Mouse (Mus musculus): ENCODE data around the gene Prrt2. TPM values are rescaled to one million over a fixed set of nuclear protein-coding genes. Genes with fewer than 3 reads are reported as not detected.
A peak's percentile ranks its signal among the peaks of the same experiment; 100 is the strongest.

Gene Prrt2
- polyA plus RNA-seq, 1 experiment from 2014 or later = 3.4 TPM

DNA sequence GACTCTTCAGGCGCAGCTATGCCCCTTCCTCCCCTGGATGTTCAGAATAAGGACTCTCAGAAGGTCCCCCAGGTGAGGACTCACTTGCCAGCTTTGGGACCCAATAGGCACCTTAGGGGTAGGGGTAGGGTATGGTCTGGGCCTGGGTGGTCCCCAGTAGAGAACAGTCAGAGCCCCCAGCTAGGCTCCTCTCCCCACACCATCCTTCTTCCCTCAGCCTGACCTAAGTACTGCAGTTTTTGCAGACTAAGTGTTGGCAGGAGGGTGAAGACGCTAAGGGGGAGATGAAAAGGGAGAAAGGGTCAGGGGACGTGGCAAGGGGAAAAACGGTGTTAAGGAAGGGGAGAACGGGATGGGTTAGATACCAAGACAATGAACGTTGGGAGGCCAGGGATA is 3.1 kb downstream of the Prrt2 start:
- H3K4me3 ChIP-seq = peak overlapping the region; percentile 35; the same call in 1 of the 2 replicates
- WGBS = 56% methylated on average over 6 of the region's 6 CpGs
- DNase-seq (ENCODE audit: low spot score) = no peak
- H3K27me3 ChIP-seq (replicated peaks; ENCODE audit: low read depth, poor library complexity, severe bottlenecking) = no peaks in the 10 kb centered on the region
- H3K4me1 ChIP-seq = peaks cover 88% of the 10 kb centered on the region
- H3K36me3 ChIP-seq (replicated peaks) = peaks cover 52% of the 10 kb centered on the region
- H3K27ac ChIP-seq (replicated peaks) = peak overlapping the region; percentile 97
- no peaks in the 10 kb centered on the region for H3K9me3 ChIP-seq

GRCm38 (mm10) chr7:127016971-127017949 is 3.8 kb downstream of the Prrt2 start, which contains the start of gene Pagr1a:
Pagr1a (minus strand) TSS chr7:127017352.
- peaks cover 52% of the 10 kb centered on the region for H3K36me3 ChIP-seq (replicated peaks)
- H3K4me1 ChIP-seq = peaks cover 81% of the 10 kb centered on the region
- H3K4me3 ChIP-seq = peak within 1 kb of the TSS; percentile 89
- peak within 1 kb of the TSS; percentile 97 for H3K27ac ChIP-seq (replicated peaks)
- H3K9me3 ChIP-seq = no peaks in the 10 kb centered on the region
- no peaks in the 10 kb centered on the region for H3K27me3 ChIP-seq (replicated peaks; ENCODE audit: low read depth, poor library complexity, severe bottlenecking)
- WGBS = 5% methylated on average over 39 of the region's 39 CpGs
- peak; percentile 98 for DNase-seq (ENCODE audit: low spot score)

- peaks cover 77% of the 10 kb centered on the region for H3K4me1 ChIP-seq
- H3K27me3 ChIP-seq (replicated peaks; ENCODE audit: low read depth, poor library complexity, severe bottlenecking) = no peaks in the 10 kb centered on the region
- peaks cover 51% of the 10 kb centered on the region for H3K36me3 ChIP-seq (replicated peaks)
- no peaks in the 10 kb centered on the region for H3K9me3 ChIP-seq
- WGBS = under 1% methylated on average over 22 of the region's 22 CpGs
- DNase-seq (ENCODE audit: low spot score) = no peak
- H3K4me3 ChIP-seq = peak overlapping the region; percentile 89
- peak overlapping the region; percentile 97 for H3K27ac ChIP-seq (replicated peaks)
These were observed 4.5 kb downstream of the Prrt2 start for GRCm38 (mm10) chr7:127016486-127016938.

- peaks cover 76% of the 10 kb centered on the region for H3K4me1 ChIP-seq
- H3K27ac ChIP-seq (replicated peaks) = peak within 1 kb of the TSS; percentile 97
- peaks cover 52% of the 10 kb centered on the region for H3K36me3 ChIP-seq (replicated peaks)
- H3K4me3 ChIP-seq = peak within 1 kb of the TSS; percentile 89
- no peaks in the 10 kb centered on the region for H3K9me3 ChIP-seq
- no peaks in the 10 kb centered on the region for H3K27me3 ChIP-seq (replicated peaks; ENCODE audit: low read depth, poor library complexity, severe bottlenecking)
- DNase-seq (ENCODE audit: low spot score) = no peak
These were observed 4.7 kb downstream of the Prrt2 start, which contains the start of gene Pagr1b for GRCm38 (mm10) chr7:127016481-127016485. Pagr1b (minus strand) TSS chr7:127016484.

- peak overlapping the region; percentile 97 for H3K27ac ChIP-seq (replicated peaks)
- peaks cover 74% of the 10 kb centered on the region for H3K4me1 ChIP-seq
- peaks cover 53% of the 10 kb centered on the region for H3K36me3 ChIP-seq (replicated peaks)
- no peaks in the 10 kb centered on the region for H3K9me3 ChIP-seq
- H3K4me3 ChIP-seq = peak overlapping the region; percentile 89
- peak; percentile 67 for DNase-seq (ENCODE audit: low spot score)
- WGBS = under 1% methylated on average over 10 of the region's 10 CpGs
- H3K27me3 ChIP-seq (replicated peaks; ENCODE audit: low read depth, poor library complexity, severe bottlenecking) = no peaks in the 10 kb centered on the region
These were observed 4.9 kb downstream of the Prrt2 start for GRCm38 (mm10) chr7:127016081-127016480.

DNA sequence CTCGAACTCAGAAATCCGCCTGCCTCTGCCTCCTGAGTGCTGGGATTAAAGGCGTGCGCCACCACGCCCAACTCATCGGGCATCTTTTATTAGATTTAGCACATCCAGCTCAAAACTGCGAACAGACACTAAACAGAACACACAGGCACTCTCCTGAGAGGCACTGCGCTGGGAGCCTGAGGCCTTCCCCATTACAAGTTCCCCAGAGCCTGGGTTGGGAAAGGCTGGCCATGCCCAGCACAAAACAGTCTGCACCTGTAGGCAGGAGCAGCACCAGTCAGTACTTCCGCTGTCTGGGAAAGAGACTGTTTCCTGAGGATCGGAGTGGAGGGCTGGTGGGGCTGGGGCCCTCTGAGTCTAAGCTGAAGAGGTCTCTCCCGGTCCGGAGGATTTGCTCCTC is 6.0 kb downstream of the Prrt2 start:
- H3K9me3 ChIP-seq = no peaks in the 10 kb centered on the region
- no peak for DNase-seq (ENCODE audit: low spot score)
- H3K4me3 ChIP-seq = peak overlapping the region; percentile 89
- H3K36me3 ChIP-seq (replicated peaks) = peaks cover 57% of the 10 kb centered on the region
- no peaks in the 10 kb centered on the region for H3K27me3 ChIP-seq (replicated peaks; ENCODE audit: low read depth, poor library complexity, severe bottlenecking)
- peak overlapping the region; percentile 97 for H3K27ac ChIP-seq (replicated peaks)
- H3K4me1 ChIP-seq = peaks cover 63% of the 10 kb centered on the region
- 93% methylated on average over 12 of the region's 12 CpGs for WGBS

DNA sequence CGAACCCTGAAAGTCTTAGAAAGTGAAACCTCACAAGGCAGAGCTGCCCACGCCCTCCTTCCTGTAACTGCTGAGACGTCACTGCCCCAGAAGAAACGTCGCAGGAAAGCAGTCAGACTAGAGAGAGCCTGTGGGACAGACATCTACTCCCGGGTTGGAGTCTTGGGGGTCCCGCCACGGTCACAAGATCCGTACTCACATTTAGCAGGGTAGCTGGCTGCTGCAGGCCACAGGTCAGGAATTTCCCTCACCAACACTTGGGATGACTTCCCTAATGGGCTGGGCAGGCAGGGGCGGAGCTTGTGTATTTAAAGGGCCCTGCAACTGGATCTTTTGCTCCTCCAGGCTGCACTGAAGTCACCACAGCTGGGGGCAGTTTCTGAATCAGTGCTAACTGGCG is 6.7 kb downstream of the Prrt2 start, which contains the start of gene Mvp:
Mvp (minus strand) TSS at position 302 of the 400 bp plus-strand sequence.
- peaks cover 51% of the 10 kb centered on the region for H3K36me3 ChIP-seq (replicated peaks)
- H3K4me3 ChIP-seq = peak within 1 kb of the TSS; percentile 89
- DNase-seq (ENCODE audit: low spot score) = peak; percentile 61
- WGBS = 53% methylated on average over 11 of the region's 11 CpGs
- H3K4me1 ChIP-seq = peaks cover 56% of the 10 kb centered on the region
- no peaks in the 10 kb centered on the region for H3K27me3 ChIP-seq (replicated peaks; ENCODE audit: low read depth, poor library complexity, severe bottlenecking)
- peak within 1 kb of the TSS; percentile 97 for H3K27ac ChIP-seq (replicated peaks)
- no peaks in the 10 kb centered on the region for H3K9me3 ChIP-seq

GRCm38 (mm10) chr7:127013385-127013784 is 7.6 kb downstream of the Prrt2 start:
- DNase-seq (ENCODE audit: low spot score) = no peak
- H3K4me1 ChIP-seq = peaks cover 47% of the 10 kb centered on the region
- no peak overlapping the region for H3K27ac ChIP-seq (replicated peaks)
- H3K27me3 ChIP-seq (replicated peaks; ENCODE audit: low read depth, poor library complexity, severe bottlenecking) = no peaks in the 10 kb centered on the region
- no peaks in the 10 kb centered on the region for H3K9me3 ChIP-seq
- 96% methylated on average over 6 of the region's 6 CpGs for WGBS
- H3K36me3 ChIP-seq (replicated peaks) = peaks cover 51% of the 10 kb centered on the region
- 0 out of 2 replicates have a peak overlapping the region, but pooled peaks have one; percentile 89 for H3K4me3 ChIP-seq

GRCm38 (mm10) chr7:127012845-127013244 is 8.2 kb downstream of the Prrt2 start:
- Histone ChIP-seq H3K4me3 (0 out of 2 replicates have a peak overlapping the region, but pooled peaks have one; percentile 6), H3K9me3 (no peaks in the 10 kb centered on the region), H3K27me3 (replicated peaks; ENCODE audit: low read depth, poor library complexity, severe bottlenecking) (no peaks in the 10 kb centered on the region), H3K4me1 (peaks cover 41% of the 10 kb centered on the region), H3K36me3 (replicated peaks) (peaks cover 51% of the 10 kb centered on the region), H3K27ac (replicated peaks) (no peak overlapping the region)
- 95% methylated on average over 10 of the region's 10 CpGs for WGBS
- no peak for DNase-seq (ENCODE audit: low spot score)

GRCm38 (mm10) chr7:127012374-127012773 is 8.6 kb downstream of the Prrt2 start:
- DNase-seq (ENCODE audit: low spot score) = no peak
- 90% methylated on average over 6 of the region's 6 CpGs for WGBS
- H3K9me3 ChIP-seq = no peaks in the 10 kb centered on the region
- H3K27me3 ChIP-seq (replicated peaks; ENCODE audit: low read depth, poor library complexity, severe bottlenecking) = no peaks in the 10 kb centered on the region
- peaks cover 51% of the 10 kb centered on the region for H3K36me3 ChIP-seq (replicated peaks)
- H3K4me1 ChIP-seq = peaks cover 36% of the 10 kb centered on the region
- H3K4me3 ChIP-seq = no peak overlapping the region
- H3K27ac ChIP-seq (replicated peaks) = no peak overlapping the region

DNA sequence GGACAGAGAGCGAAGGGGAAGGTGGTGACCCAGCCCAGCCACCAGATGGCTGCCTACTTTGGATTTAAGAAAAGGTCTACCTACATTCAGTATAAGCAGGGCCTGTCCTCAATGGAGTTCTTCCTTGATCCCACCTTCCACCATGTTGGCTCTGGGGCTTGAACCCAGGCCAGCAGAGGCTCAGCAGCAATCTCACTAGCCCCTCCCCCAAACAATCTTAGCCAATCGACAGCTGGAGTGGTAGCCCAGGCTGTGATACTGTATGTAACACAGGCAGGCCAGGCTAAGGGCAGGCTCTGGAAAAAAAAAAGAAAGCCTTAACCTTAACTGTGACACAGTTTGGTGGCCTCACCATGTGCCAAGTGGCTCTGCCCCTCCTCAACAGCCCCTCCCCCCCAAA is 9.3 kb downstream of the Prrt2 start:
- Histone ChIP-seq H3K9me3 (no peaks in the 10 kb centered on the region), H3K4me1 (peaks cover 32% of the 10 kb centered on the region), H3K27ac (replicated peaks) (no peak overlapping the region), H3K36me3 (replicated peaks) (peaks cover 51% of the 10 kb centered on the region), H3K4me3 (no peak overlapping the region), H3K27me3 (replicated peaks; ENCODE audit: low read depth, poor library complexity, severe bottlenecking) (no peaks in the 10 kb centered on the region)
- 78% methylated on average over 2 of the region's 2 CpGs for WGBS
- no peak for DNase-seq (ENCODE audit: low spot score)

DNA sequence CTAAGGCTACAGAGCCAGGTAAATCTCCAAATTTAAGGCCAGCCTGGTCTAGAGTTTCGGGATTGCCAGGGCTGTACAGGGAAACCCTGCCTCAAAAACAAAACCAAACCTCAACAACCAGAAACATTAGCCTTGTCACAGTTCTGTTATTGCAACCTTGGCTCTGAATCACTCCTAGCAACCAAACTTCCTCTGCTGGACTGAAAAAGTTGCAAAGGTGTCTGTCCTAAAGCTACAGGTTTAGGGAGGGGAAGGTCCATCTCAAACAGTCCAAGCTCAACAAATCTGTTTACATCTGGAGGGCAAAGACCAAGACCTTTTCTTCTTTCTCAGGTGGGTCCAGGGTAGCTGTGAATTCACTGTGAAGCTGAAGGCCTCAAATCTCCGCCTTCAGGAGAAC is 10.0 kb downstream of the Prrt2 start:
- DNase-seq (ENCODE audit: low spot score) = no peak
- Histone ChIP-seq H3K27ac (replicated peaks) (no peak overlapping the region), H3K9me3 (no peaks in the 10 kb centered on the region), H3K4me3 (no peak overlapping the region), H3K4me1 (peaks cover 26% of the 10 kb centered on the region), H3K27me3 (replicated peaks; ENCODE audit: low read depth, poor library complexity, severe bottlenecking) (no peaks in the 10 kb centered on the region), H3K36me3 (replicated peaks) (peaks cover 51% of the 10 kb centered on the region)
- WGBS = 90% methylated on average over 2 of the region's 2 CpGs
